Mouse (Mus musculus): Measurements from ENCODE around the gene C87436. TPM values are rescaled to one million over a fixed set of nuclear protein-coding genes. Genes with fewer than 3 reads are reported as not detected.
A peak's percentile ranks its signal among the peaks of the same experiment; 100 is the strongest.

The C87436 gene
- polyA plus RNA-seq, 1 experiment from 2014 or later, result 23.3 TPM

GRCm38 (mm10) chr6:86397257-86397980 is 40.8 kb upstream of the C87436 start:
- no peak; the same call in 1 of the 2 replicates for ATAC-seq (ENCODE audit: low FRiP score, low TSS enrichment)
- 6% methylated on average over 14 of the region's 14 CpGs for WGBS
- H3K4me3 ChIP-seq (ENCODE audit: low read length), result peak overlapping the region; percentile 92

GRCm38 (mm10) chr6:86398986-86399385 is 39.2 kb upstream of the C87436 start:
- Histone ChIP-seq H3K4me2 (replicated peaks; ENCODE audit: low read depth, low read length) (no peak overlapping the region), H3K9ac (ENCODE audit: low read depth, low read length) (no peak overlapping the region), H3K27ac (ENCODE audit: low read depth, low read length) (no peak overlapping the region), H3K36me3 (ENCODE audit: control insufficient read depth, insufficient read depth, low read length) (0 out of 2 replicates have a peak, but pooled peaks cover 2% of the 10 kb centered on the region), H3K4me3 (ENCODE audit: low read length) (no peak overlapping the region), H3K4me1 (ENCODE audit: control insufficient read depth, insufficient read depth, low read length) (peaks cover 15% of the 10 kb centered on the region), H3K27me3 (ENCODE audit: control insufficient read depth, insufficient read depth, low read length) (no peaks in the 10 kb centered on the region), H3K9me3 (ENCODE audit: control insufficient read depth, low read length) (no peaks in the 10 kb centered on the region)
- 83% methylated on average over 2 of the region's 2 CpGs for WGBS
- no peak for ATAC-seq (ENCODE audit: low FRiP score, low TSS enrichment)

More at GRCm38 (mm10) chr6:86397257-86397980, 40.8 kb upstream of the C87436 start:
- Histone ChIP-seq H3K27me3 (ENCODE audit: control insufficient read depth, insufficient read depth, low read length) (no peaks in the 10 kb centered on the region), H3K9me3 (ENCODE audit: control insufficient read depth, low read length) (no peaks in the 10 kb centered on the region), H3K27ac (ENCODE audit: low read depth, low read length) (peak overlapping the region; percentile 83; the same call in 1 of the 2 replicates), H3K36me3 (ENCODE audit: control insufficient read depth, insufficient read depth, low read length) (peaks cover 7% of the 10 kb centered on the region), H3K4me1 (ENCODE audit: control insufficient read depth, insufficient read depth, low read length) (peaks cover 15% of the 10 kb centered on the region), H3K9ac (ENCODE audit: low read depth, low read length) (peak overlapping the region; percentile 87; the same call in 1 of the 2 replicates), H3K4me2 (replicated peaks; ENCODE audit: low read depth, low read length) (peak overlapping the region; percentile 70)

DNA sequence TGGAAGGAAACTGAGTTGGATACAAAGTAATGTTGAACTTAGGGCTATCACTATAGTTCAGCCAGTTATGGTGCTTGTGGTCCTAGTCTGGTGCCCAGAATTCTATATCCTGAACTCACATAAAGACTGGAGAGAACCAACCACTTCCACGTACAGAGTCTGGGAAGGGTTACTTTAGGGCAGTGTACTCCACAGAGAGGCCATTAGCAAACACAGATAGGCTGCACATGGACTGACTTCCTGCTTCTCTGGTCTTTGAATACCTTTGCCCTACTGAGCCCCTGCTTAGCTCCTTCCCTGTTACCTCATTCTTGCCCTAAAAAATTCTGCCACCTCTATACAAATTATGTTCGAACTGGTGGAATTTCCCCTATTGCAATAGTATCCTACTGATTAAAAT is 38.2 kb upstream of the C87436 start:
- Histone ChIP-seq H3K9me3 (ENCODE audit: control insufficient read depth, low read length) (no peaks in the 10 kb centered on the region), H3K27ac (ENCODE audit: low read depth, low read length) (no peak overlapping the region), H3K4me3 (ENCODE audit: low read length) (no peak overlapping the region), H3K36me3 (ENCODE audit: control insufficient read depth, insufficient read depth, low read length) (no peaks in the 10 kb centered on the region), H3K9ac (ENCODE audit: low read depth, low read length) (no peak overlapping the region), H3K4me2 (replicated peaks; ENCODE audit: low read depth, low read length) (no peak overlapping the region), H3K4me1 (ENCODE audit: control insufficient read depth, insufficient read depth, low read length) (peaks cover 12% of the 10 kb centered on the region), H3K27me3 (ENCODE audit: control insufficient read depth, insufficient read depth, low read length) (no peaks in the 10 kb centered on the region)
- 84% methylated on average over 2 of the region's 2 CpGs for WGBS
- no peak for ATAC-seq (ENCODE audit: low FRiP score, low TSS enrichment)

DNA sequence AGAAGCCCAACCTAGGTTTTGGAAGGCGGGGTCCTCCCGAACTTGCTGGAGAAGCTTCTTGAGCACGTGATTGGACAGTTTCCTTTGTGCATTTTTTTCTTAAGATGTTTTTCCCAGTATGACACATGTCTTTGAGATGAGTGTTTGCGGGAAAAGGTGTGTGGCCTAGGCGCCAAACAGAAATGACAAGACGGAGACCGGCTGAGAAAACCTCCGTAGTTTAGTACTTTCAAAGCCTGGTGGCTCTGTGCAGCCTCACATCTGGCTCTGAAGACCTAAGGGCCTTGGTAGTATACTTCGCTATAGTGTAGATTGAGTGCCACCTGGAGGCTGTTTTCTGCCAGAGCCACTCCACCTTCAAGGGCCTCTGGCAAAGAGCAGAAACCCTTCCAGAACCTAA is 37.2 kb upstream of the C87436 start:
- Histone ChIP-seq H3K27ac (ENCODE audit: low read depth, low read length) (no peak overlapping the region), H3K27me3 (ENCODE audit: control insufficient read depth, insufficient read depth, low read length) (no peaks in the 10 kb centered on the region), H3K9me3 (ENCODE audit: control insufficient read depth, low read length) (no peaks in the 10 kb centered on the region), H3K4me3 (ENCODE audit: low read length) (peak overlapping the region; percentile 29; the same call in 1 of the 2 replicates), H3K4me2 (replicated peaks; ENCODE audit: low read depth, low read length) (peak overlapping the region; percentile 39), H3K4me1 (ENCODE audit: control insufficient read depth, insufficient read depth, low read length) (peaks cover 2% of the 10 kb centered on the region), H3K36me3 (ENCODE audit: control insufficient read depth, insufficient read depth, low read length) (no peaks in the 10 kb centered on the region), H3K9ac (ENCODE audit: low read depth, low read length) (0 out of 2 replicates have a peak overlapping the region, but pooled peaks have one; percentile 35)
- WGBS, result 3% methylated on average over 9 of the region's 9 CpGs
- peak; percentile 37; the same call in 1 of the 2 replicates for ATAC-seq (ENCODE audit: low FRiP score, low TSS enrichment)

- no peaks in the 10 kb centered on the region for H3K4me1 ChIP-seq (ENCODE audit: control insufficient read depth, insufficient read depth, low read length)
- H3K4me2 ChIP-seq (replicated peaks; ENCODE audit: low read depth, low read length), result peak overlapping the region; percentile 58
- peak overlapping the region; percentile 86 for H3K4me3 ChIP-seq (ENCODE audit: low read length)
- peaks cover 6% of the 10 kb centered on the region; the same call in 1 of the 2 replicates for H3K36me3 ChIP-seq (ENCODE audit: control insufficient read depth, insufficient read depth, low read length)
- H3K9me3 ChIP-seq (ENCODE audit: control insufficient read depth, low read length), result no peaks in the 10 kb centered on the region
- H3K27me3 ChIP-seq (ENCODE audit: control insufficient read depth, insufficient read depth, low read length), result no peaks in the 10 kb centered on the region
- WGBS, result 38% methylated on average over 12 of the region's 12 CpGs
- no peak for ATAC-seq (ENCODE audit: low FRiP score, low TSS enrichment)
- H3K27ac ChIP-seq (ENCODE audit: low read depth, low read length), result no peak overlapping the region
- no peak overlapping the region for H3K9ac ChIP-seq (ENCODE audit: low read depth, low read length)
These were observed 35.2 kb upstream of the C87436 start for GRCm38 (mm10) chr6:86402681-86403607.

- WGBS, result under 1% methylated on average over 15 of the region's 15 CpGs
- peak overlapping the region; percentile 100 for H3K27ac ChIP-seq (ENCODE audit: low read depth, low read length)
- peak; percentile 66 for ATAC-seq (ENCODE audit: low FRiP score, low TSS enrichment)
These were observed 34.5 kb upstream of the C87436 start for GRCm38 (mm10) chr6:86403728-86404099.

GRCm38 (mm10) chr6:86404100-86404861 is 33.9 kb upstream of the C87436 start, which contains the start of gene Tia1:
Gene Tia1, plus strand, starts transcription at chr6:86404219.
- H3K4me3 ChIP-seq (ENCODE audit: low read length), result peak within 1 kb of the TSS; percentile 86
- H3K9ac ChIP-seq (ENCODE audit: low read depth, low read length), result peak within 1 kb of the TSS; percentile 96
- H3K27me3 ChIP-seq (ENCODE audit: control insufficient read depth, insufficient read depth, low read length), result no peaks in the 10 kb centered on the region
- H3K4me1 ChIP-seq (ENCODE audit: control insufficient read depth, insufficient read depth, low read length), result no peaks in the 10 kb centered on the region
- peak within 1 kb of the TSS; percentile 58 for H3K4me2 ChIP-seq (replicated peaks; ENCODE audit: low read depth, low read length)
- peak within 1 kb of the TSS; percentile 100 for H3K27ac ChIP-seq (ENCODE audit: low read depth, low read length)
- H3K9me3 ChIP-seq (ENCODE audit: control insufficient read depth, low read length), result no peaks in the 10 kb centered on the region
- ATAC-seq (ENCODE audit: low FRiP score, low TSS enrichment), result peak; percentile 95
- under 1% methylated on average over 62 of the region's 62 CpGs for whole genome bisulfite sequencing
- peaks cover 11% of the 10 kb centered on the region; the same call in 1 of the 2 replicates for H3K36me3 ChIP-seq (ENCODE audit: control insufficient read depth, insufficient read depth, low read length)

More at GRCm38 (mm10) chr6:86403728-86404099, 34.5 kb upstream of the C87436 start:
- H3K4me1 ChIP-seq (ENCODE audit: control insufficient read depth, insufficient read depth, low read length), result no peaks in the 10 kb centered on the region
- H3K4me2 ChIP-seq (replicated peaks; ENCODE audit: low read depth, low read length), result peak overlapping the region; percentile 58
- H3K27me3 ChIP-seq (ENCODE audit: control insufficient read depth, insufficient read depth, low read length), result no peaks in the 10 kb centered on the region
- peaks cover 9% of the 10 kb centered on the region; the same call in 1 of the 2 replicates for H3K36me3 ChIP-seq (ENCODE audit: control insufficient read depth, insufficient read depth, low read length)
- H3K9ac ChIP-seq (ENCODE audit: low read depth, low read length), result peak overlapping the region; percentile 96; the same call in 1 of the 2 replicates
- no peaks in the 10 kb centered on the region for H3K9me3 ChIP-seq (ENCODE audit: control insufficient read depth, low read length)
- peak overlapping the region; percentile 86 for H3K4me3 ChIP-seq (ENCODE audit: low read length)

DNA sequence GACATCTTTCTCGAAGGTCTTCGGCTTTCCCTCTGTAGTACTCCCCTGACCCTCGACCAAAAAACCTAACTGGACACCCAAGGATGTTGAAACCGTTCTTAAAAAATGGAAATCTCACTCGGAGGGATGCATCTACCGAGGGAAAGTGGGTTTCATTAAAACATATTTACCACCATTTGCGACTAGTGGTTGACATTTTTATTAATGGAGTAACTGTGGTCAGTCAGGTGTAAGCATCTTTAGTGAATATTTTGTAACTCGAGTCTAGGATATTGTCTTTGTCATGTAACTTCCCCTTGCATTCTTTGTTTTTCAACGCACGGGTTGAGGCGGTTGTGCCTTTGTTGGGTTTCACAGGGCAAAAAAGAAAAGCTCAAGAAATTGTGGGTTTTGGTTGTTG is 33.2 kb upstream of the C87436 start:
- H3K4me2 ChIP-seq (replicated peaks; ENCODE audit: low read depth, low read length), result peak overlapping the region; percentile 58
- ATAC-seq (ENCODE audit: low FRiP score, low TSS enrichment), result no peak
- H3K27me3 ChIP-seq (ENCODE audit: control insufficient read depth, insufficient read depth, low read length), result no peaks in the 10 kb centered on the region
- H3K4me1 ChIP-seq (ENCODE audit: control insufficient read depth, insufficient read depth, low read length), result no peaks in the 10 kb centered on the region
- H3K4me3 ChIP-seq (ENCODE audit: low read length), result peak overlapping the region; percentile 86
- peak overlapping the region; percentile 96 for H3K9ac ChIP-seq (ENCODE audit: low read depth, low read length)
- peaks cover 15% of the 10 kb centered on the region; the same call in 1 of the 2 replicates for H3K36me3 ChIP-seq (ENCODE audit: control insufficient read depth, insufficient read depth, low read length)
- H3K9me3 ChIP-seq (ENCODE audit: control insufficient read depth, low read length), result no peaks in the 10 kb centered on the region
- under 1% methylated on average over 11 of the region's 11 CpGs for WGBS
- H3K27ac ChIP-seq (ENCODE audit: low read depth, low read length), result peak overlapping the region; percentile 100

All from kidney, embryonic 14.5 days (tissue).